Mouse (Mus musculus) liver, embryonic 15.5 days (tissue): ENCODE results near the gene Pigv. TPM values are rescaled to one million over a fixed set of nuclear protein-coding genes. Genes with fewer than 3 reads are reported as not detected.

Experiments
- ATAC-seq: fragments of 200-750 bp; cut with Nextera tagmentation; 2 replicates; pipeline ENCODE4 v1.8.0; 2017; ENCODE audit warnings: moderate number of reproducible peaks, mild to moderate bottlenecking, moderate library complexity; ENCODE audit not compliant: insufficient read depth
- H3K27ac ChIP-seq: fragments of 300-500 bp; sonication (generic); replicated peaks from 2 replicates; pipeline ENCODE4 v1.5.1; 2015; ENCODE audit warnings: mild to moderate bottlenecking, inconsistent platforms
- H3K27me3 ChIP-seq: fragments of 300-500 bp; sonication (generic); 2 replicates; pipeline ENCODE4 v1.6.1; 2015; ENCODE audit warnings: mild to moderate bottlenecking, inconsistent platforms
- H3K36me3 ChIP-seq: fragments of 300-500 bp; sonication (generic); replicated peaks from 2 replicates; pipeline ENCODE4 v1.6.1; 2015; ENCODE audit warnings: moderate library complexity, mild to moderate bottlenecking, inconsistent platforms
- H3K4me1 ChIP-seq: fragments of 300-500 bp; sonication (generic); replicated peaks from 2 replicates; pipeline ENCODE4 v1.6.1; 2015; ENCODE audit warnings: inconsistent platforms
- H3K4me2 ChIP-seq: fragments of 300-500 bp; sonication (generic); 2 replicates; pipeline ENCODE4 v1.6.1; 2015; ENCODE audit warnings: moderate library complexity, mild to moderate bottlenecking, inconsistent platforms
- H3K4me3 ChIP-seq: fragments of 300-500 bp; sonication (generic); replicated peaks from 2 replicates; pipeline ENCODE4 v1.5.1; 2015; ENCODE audit warnings: mild to moderate bottlenecking, inconsistent platforms
- H3K9ac ChIP-seq: fragments of 300-500 bp; sonication (generic); 2 replicates; pipeline ENCODE4 v1.6.1; 2015; ENCODE audit warnings: moderate library complexity, mild to moderate bottlenecking, inconsistent platforms
- H3K9me3 ChIP-seq: fragments of 300-500 bp; sonication (generic); replicated peaks from 2 replicates; pipeline ENCODE4 v1.6.1; 2016; ENCODE audit warnings: inconsistent platforms
- WGBS: fragments of 180-500 bp; shearing (Covaris S2); methylation state at CpG from one replicate; pipeline ENCODE4 v1.1.7; 2015; ENCODE audit warnings: mixed read lengths; ENCODE audit not compliant: insufficient replicate concordance; 5-methylcytosine and 5-hydroxymethylcytosine counted together
- polyA plus RNA-seq: library from polyadenylated mRNA; unstranded; fragments of >200 nt; fragmentation: Nextera tagmentation; extraction: Ambion mirVana; gene quantifications from 2 replicates; pipeline ENCODE4 v1.2.1, GENCODE M21; 2015

Gene Pigv
- polyA plus RNA-seq, 1 experiment from 2014 or later: 5.5 TPM

DNA sequence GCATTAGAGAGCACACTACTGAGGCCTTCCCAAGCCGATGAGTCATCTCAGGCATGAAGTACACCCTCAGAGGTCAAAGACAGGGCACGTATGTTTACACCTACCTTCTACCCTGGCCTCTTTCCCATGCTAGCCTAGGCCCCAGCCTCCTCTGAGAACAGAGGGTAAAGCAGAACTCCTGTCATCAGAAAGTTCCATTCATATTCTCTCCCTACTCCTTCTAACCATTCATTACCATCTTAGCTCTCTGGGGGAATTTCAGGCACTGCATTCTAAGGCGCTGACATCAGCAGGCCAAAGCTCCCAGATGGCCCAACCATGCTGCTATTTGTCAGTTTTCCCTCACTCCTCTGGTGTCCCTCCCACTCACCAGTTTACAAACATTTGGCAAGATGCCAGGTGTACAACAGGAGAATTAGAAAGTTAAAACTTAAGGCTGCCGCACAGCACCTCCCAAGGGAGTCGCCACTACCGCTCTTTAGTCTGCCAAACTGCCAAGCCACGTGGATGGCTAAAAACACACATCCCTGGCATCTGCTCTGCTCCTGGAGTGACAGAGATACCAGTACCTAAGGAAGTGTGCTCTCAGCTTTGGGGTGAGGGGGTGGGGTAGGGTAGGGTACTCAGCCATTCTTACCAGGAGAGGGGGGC, 16.1 kb upstream of the Pigv start:
- H3K27ac ChIP-seq: no peak overlapping the region
- WGBS: 85% methylated on average over 7 of the region's 7 CpGs
- H3K9me3 ChIP-seq: no peaks in the 10 kb centered on the region
- no peak overlapping the region for H3K4me2 ChIP-seq
- ATAC-seq: 0 out of 2 replicates have a peak, but pooled peaks have one; percentile 26
- H3K9ac ChIP-seq: no peak overlapping the region
- no peak overlapping the region for H3K4me3 ChIP-seq
- H3K4me1 ChIP-seq: peaks cover 6% of the 10 kb centered on the region; the same call in 1 of the 2 replicates
- H3K36me3 ChIP-seq: peaks cover 100% of the 10 kb centered on the region
- H3K27me3 ChIP-seq: no peaks in the 10 kb centered on the region

DNA sequence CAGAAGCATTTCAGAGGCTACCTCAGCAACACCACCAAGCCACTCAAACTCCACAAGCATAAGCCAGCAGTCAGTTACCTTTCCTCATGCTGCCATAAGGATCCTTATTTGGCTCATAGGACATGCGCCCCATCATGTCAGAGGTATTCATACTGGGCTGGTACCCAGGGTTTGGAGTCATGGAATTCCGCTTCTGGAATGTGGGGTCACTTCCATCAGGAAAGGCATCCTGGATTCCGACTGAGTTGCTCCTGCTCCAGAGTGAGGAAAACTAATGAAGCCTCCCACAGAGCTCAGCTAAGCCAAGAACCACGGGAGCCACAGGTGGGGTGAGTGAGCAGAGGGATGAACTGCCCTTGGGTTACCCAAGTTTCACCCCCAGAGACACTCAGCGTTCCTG, 14.7 kb upstream of the Pigv start:
- Histone ChIP-seq H3K36me3 (peaks cover 100% of the 10 kb centered on the region), H3K27me3 (no peaks in the 10 kb centered on the region)
- WGBS: 82% methylated on average over 5 of the region's 5 CpGs

DNA sequence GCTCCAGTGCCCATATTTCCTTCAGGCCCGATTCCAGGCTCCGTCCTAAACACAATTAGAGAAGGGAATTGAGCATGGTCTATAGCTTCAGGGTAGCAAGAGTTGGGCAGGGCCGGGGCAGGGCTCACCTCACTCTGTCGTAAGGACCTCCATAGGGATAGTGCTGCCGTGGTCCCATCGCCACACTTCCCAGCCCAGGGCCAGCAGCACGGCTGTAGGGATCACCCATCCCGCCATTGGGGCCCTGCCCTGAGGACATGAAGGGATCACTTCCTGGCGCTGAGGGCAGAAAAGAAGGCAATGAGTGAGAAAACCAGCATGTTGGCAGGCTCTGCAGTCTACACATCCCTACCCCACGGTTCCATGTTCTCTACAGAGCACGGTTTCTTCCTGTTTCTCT, 14.1 kb upstream of the Pigv start:
- no peak for ATAC-seq
- H3K9me3 ChIP-seq: no peaks in the 10 kb centered on the region
- peaks cover 100% of the 10 kb centered on the region for H3K36me3 ChIP-seq
- H3K4me2 ChIP-seq: no peak overlapping the region
- H3K9ac ChIP-seq: no peak overlapping the region
- 86% methylated on average over 11 of the region's 11 CpGs for WGBS
- H3K4me3 ChIP-seq: no peak overlapping the region
- H3K27ac ChIP-seq: no peak overlapping the region
- no peaks in the 10 kb centered on the region for H3K27me3 ChIP-seq
- peaks cover 6% of the 10 kb centered on the region; the same call in 1 of the 2 replicates for H3K4me1 ChIP-seq

More for the DNA sequence above, 14.7 kb upstream of the Pigv start:
- H3K27ac ChIP-seq: no peak overlapping the region
- H3K4me2 ChIP-seq: no peak overlapping the region
- no peak for ATAC-seq
- peaks cover 6% of the 10 kb centered on the region; the same call in 1 of the 2 replicates for H3K4me1 ChIP-seq
- H3K4me3 ChIP-seq: no peak overlapping the region
- no peak overlapping the region for H3K9ac ChIP-seq
- H3K9me3 ChIP-seq: no peaks in the 10 kb centered on the region

DNA sequence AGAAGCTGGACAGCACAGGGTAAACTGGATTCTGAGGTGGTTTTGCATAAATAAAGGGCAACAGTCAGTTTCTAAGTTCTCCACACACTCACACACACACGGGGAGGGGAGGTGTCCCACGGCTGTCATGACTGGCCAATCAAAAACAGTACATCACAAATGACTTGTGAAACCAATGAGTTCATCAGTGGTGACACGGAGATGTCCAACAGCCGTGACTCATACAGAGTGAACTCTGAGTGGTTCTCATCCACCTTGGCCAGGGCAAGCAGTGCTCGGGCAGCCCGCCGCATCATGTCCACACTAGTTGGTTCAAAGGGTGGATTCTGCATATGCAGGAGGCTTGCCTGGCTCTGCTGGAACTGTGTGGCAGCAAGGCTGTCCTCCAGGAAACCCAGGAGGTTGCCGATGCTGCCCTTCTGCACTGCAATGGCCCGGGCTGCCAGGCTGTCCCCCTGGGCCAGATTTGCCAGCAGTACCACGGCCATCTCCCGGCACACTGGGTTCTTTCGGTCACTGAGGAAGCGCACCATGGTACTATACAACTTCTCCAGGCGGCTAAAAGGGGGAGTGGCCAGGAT, 7.8 kb upstream of the Pigv start:
- Histone ChIP-seq H3K9ac (no peak overlapping the region), H3K4me1 (peaks cover 28% of the 10 kb centered on the region), H3K4me2 (no peak overlapping the region), H3K27me3 (no peaks in the 10 kb centered on the region), H3K9me3 (no peaks in the 10 kb centered on the region), H3K4me3 (no peak overlapping the region), H3K36me3 (peaks cover 69% of the 10 kb centered on the region), H3K27ac (no peak overlapping the region)
- ATAC-seq: no peak
- WGBS: 84% methylated on average over 14 of the region's 14 CpGs

DNA sequence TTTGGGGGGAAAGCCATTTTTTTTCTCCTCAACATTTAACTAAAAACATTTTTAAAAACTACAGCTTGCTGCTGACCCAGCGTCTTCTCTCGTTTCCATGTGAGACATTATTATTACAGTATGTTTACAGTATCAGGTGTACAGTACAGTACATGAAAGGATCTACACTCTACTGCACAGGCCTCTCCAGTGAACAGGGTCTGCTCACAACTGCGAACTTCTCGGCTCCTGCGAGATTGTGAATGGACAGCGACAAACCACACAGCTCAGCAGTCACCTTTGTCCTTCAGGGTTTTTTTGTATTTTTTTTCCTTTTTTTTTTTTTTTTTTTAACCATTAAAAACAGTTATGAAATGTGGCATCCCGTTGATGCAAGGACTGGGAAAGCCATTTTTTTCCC, 7.2 kb upstream of the Pigv start:
- H3K36me3 ChIP-seq: peaks cover 62% of the 10 kb centered on the region
- no peak overlapping the region for H3K9ac ChIP-seq
- 85% methylated on average over 7 of the region's 7 CpGs for WGBS
- no peak overlapping the region for H3K4me2 ChIP-seq
- no peaks in the 10 kb centered on the region for H3K27me3 ChIP-seq
- H3K9me3 ChIP-seq: no peaks in the 10 kb centered on the region
- H3K4me1 ChIP-seq: peaks cover 35% of the 10 kb centered on the region
- no peak for ATAC-seq
- H3K27ac ChIP-seq: no peak overlapping the region
- no peak overlapping the region for H3K4me3 ChIP-seq

DNA sequence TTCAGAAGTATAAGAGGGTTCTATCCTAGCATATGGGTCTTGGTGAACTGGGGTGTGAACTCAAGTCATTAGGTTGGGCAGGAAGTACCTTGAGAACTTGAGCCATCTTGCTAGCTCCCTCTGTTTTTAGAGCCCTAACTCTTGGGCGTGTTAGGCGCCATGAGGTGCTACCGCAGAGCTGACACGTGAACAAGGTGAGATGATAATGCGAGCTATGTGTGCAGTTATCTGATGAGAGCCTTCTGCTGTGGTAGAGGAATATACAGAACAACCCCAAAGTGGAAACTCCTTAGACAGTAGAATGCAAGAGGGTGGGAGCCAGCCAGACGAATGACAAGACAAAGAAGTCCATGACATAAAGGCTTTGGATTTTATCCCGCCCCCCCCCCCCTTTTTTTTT, 4.8 kb upstream of the Pigv start:
- ATAC-seq: no peak
- Histone ChIP-seq H3K4me1 (peaks cover 55% of the 10 kb centered on the region), H3K4me3 (no peak overlapping the region), H3K9ac (no peak overlapping the region), H3K36me3 (peaks cover 39% of the 10 kb centered on the region), H3K9me3 (no peaks in the 10 kb centered on the region), H3K27ac (no peak overlapping the region), H3K27me3 (no peaks in the 10 kb centered on the region), H3K4me2 (no peak overlapping the region)
- WGBS: 35% methylated on average over 7 of the region's 7 CpGs

DNA sequence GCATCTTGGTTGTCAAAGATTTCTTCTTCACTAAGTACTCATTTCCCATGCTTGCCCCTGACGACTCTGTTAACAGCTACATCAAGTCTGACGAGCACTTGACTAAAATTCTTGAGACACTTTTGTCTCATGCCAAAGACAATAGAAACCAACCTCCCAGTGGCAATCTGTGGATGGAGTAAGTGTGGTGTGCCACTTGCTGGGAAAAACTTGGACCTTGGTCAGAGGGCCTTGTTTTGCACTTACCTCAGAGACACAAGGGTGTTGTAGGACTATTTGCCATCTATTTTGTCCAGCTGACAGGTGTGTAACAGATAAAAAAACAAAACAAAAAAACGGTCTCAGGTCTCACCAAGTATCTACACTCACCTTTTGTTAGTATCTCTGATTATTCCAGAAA, 3.7 kb upstream of the Pigv start:
- no peaks in the 10 kb centered on the region for H3K27me3 ChIP-seq
- H3K9ac ChIP-seq: no peak overlapping the region
- no peak overlapping the region for H3K4me2 ChIP-seq
- no peaks in the 10 kb centered on the region for H3K9me3 ChIP-seq
- peaks cover 64% of the 10 kb centered on the region for H3K4me1 ChIP-seq
- no peak overlapping the region for H3K4me3 ChIP-seq
- 28% methylated on average over 3 of the region's 3 CpGs for WGBS
- H3K36me3 ChIP-seq: peaks cover 28% of the 10 kb centered on the region
- no peak for ATAC-seq
- peak overlapping the region; percentile 98 for H3K27ac ChIP-seq

DNA sequence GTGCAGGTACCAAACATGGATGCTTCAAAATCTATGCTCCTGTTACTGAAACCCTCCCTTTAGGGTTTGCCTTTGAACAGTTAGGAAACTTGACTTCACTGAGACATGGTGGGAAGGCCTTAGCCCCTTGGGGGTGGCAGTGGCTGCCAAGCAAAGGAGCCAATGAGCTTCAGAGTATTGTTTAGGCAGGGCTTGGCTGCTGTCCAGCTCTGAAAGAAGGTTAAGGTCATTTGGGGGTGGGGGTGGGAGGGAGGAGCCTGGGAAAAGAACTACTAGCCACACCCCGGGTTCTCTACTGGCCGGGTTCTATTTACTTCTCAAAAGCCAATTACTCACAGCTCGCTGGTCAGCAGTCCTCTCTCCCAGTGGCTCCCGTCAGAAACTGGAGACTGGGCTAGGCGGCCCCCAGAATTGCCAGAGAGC, 3.2 kb upstream of the Pigv start:
- Histone ChIP-seq H3K4me3 (no peak overlapping the region), H3K4me2 (no peak overlapping the region), H3K36me3 (peaks cover 22% of the 10 kb centered on the region), H3K9ac (no peak overlapping the region), H3K4me1 (peaks cover 69% of the 10 kb centered on the region), H3K27ac (peak overlapping the region; percentile 98), H3K27me3 (no peaks in the 10 kb centered on the region), H3K9me3 (no peaks in the 10 kb centered on the region)
- peak; percentile 11 for ATAC-seq
- WGBS: 23% methylated on average over 5 of the region's 5 CpGs

DNA sequence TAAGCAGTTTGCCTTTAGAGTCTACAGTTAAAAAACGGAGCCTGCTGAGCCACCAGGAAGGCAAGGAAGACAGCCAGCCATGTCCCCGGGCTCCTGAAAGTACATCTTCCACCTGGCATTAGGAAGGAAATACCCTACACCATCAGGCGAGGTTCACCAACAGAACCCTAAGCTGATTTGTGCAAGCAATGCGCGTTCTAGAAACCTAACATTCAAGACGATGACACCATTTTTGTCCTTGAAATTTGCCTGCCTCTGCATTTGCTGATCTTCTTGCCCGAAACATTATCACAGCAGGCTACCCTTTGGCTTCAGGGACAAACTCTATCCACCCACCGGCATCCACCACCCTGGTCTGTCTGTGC, 1.9 kb upstream of the Pigv start:
- 22% methylated on average over 8 of the region's 8 CpGs for WGBS
- Histone ChIP-seq H3K9ac (peak overlapping the region; percentile 93; the same call in 1 of the 2 replicates), H3K27me3 (no peaks in the 10 kb centered on the region), H3K4me3 (peak overlapping the region; percentile 77; the same call in 1 of the 2 replicates), H3K4me2 (peak overlapping the region; percentile 90), H3K9me3 (no peaks in the 10 kb centered on the region), H3K4me1 (peaks cover 81% of the 10 kb centered on the region), H3K36me3 (peaks cover 9% of the 10 kb centered on the region), H3K27ac (peak overlapping the region; percentile 98)
- no peak for ATAC-seq

DNA sequence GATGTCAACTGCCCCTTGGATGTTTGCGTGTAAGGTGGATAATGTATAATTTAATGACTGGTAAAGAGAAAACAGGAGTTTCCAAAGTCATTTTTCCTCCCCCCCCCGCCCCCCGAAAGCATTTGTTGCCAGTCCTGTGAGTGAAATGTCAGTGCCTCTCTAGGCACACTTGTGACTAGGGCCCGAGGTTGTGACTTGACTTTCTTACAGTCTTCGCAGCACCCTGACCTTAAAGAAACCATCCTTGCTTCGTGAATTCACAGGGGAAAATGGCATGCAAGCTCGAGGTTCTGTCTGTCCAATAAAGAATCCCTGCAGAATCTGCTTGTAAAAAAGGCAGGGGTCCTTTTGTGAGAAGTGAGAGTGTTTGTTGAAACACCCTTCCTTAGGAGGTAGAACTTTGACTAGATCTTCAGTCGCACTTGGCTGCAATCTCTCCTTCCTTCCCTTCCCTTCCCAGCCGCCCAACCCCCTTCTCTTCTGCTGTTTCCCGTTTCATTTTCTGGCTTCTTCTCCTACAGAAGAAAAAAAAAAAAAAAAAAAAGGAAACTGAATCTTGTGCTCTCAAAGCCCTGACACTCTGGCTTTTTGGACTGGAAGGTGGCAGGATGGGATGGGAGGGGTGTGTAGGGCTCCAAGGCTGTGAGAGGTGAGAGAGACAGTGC, 1.4 kb upstream of the Pigv start:
- H3K4me2 ChIP-seq: peak overlapping the region; percentile 90
- no peaks in the 10 kb centered on the region for H3K27me3 ChIP-seq
- ATAC-seq: no peak
- H3K4me3 ChIP-seq: peak overlapping the region; percentile 77
- 5% methylated on average over 10 of the region's 10 CpGs for WGBS
- peak overlapping the region; percentile 93 for H3K9ac ChIP-seq
- H3K4me1 ChIP-seq: peaks cover 81% of the 10 kb centered on the region
- H3K9me3 ChIP-seq: no peaks in the 10 kb centered on the region
- peak overlapping the region; percentile 98 for H3K27ac ChIP-seq
- peaks cover 6% of the 10 kb centered on the region; the same call in 1 of the 2 replicates for H3K36me3 ChIP-seq

DNA sequence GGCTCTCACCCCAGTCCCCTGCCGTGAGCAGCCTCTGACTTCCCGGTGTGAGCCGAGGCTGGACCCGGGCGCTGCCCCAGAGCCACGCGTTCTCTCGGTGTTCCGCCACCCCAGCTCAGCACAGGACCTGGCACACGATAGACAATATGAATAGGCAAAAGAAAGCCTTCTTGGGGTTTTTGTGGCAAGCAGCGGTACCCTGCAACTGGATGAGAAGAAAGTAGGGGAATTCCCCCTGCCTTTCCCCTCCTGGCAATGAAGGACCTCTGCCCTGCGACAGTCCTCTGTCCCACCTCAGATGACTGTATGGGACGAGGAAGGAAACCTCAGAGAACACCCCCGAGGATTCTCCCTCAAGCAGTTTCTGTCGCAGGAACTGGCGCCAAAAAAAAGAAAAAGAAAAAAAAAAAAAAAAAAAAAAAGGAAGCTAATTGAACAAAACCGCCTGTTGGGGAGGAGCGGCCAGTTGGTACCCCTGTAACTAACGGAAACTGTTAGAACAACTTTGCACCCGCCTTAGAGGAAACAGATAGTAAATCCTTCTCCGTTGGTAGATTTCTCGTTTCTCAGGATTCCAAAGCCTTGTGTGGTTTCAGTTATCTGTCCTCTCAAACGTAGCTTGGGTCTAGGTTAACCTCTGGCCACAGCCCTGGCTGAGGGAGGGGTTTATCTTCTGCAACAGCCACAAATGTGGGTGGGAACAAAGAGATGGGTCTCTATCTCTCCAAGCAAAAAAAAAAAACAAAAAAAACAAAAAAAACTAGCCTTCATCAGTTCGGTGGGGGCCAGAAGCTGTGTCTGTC, 599 bp upstream of the Pigv start:
- Histone ChIP-seq H3K27ac (peak overlapping the region; percentile 98), H3K27me3 (no peaks in the 10 kb centered on the region), H3K4me2 (peak overlapping the region; percentile 90), H3K4me1 (peaks cover 78% of the 10 kb centered on the region), H3K36me3 (0 out of 2 replicates have a peak, but pooled peaks cover 3% of the 10 kb centered on the region), H3K9me3 (no peaks in the 10 kb centered on the region), H3K4me3 (peak overlapping the region; percentile 77), H3K9ac (peak overlapping the region; percentile 93)
- ATAC-seq: peak; percentile 40
- under 1% methylated on average over 24 of the region's 24 CpGs for WGBS
